Mouse (Mus musculus) midbrain, embryonic 16.5 days (tissue): ENCODE measurements around the gene Casp3. TPM values are rescaled to one million over a fixed set of nuclear protein-coding genes. Genes with fewer than 3 reads are reported as not detected.
"Not testable (repeated sequence)": the region's sequence is repeated elsewhere in the genome, so short reads cannot be mapped to it uniquely, and the experiment has no call there.

Experiments used
- ATAC-seq: fragments of 200-750 bp; cut with Nextera tagmentation; 2 replicates; pipeline ENCODE4 v1.8.0; 2017; ENCODE audit warnings: moderate TSS enrichment
- H3K27ac ChIP-seq: fragments of 300-500 bp; sonication (generic); 2 replicates; pipeline ENCODE4 v1.5.1; 2014; ENCODE audit warnings: mild to moderate bottlenecking, low read length, mixed read lengths
- H3K27me3 ChIP-seq: fragments of 300-500 bp; sonication (generic); 2 replicates; pipeline ENCODE4 v1.6.1; 2014; ENCODE audit warnings: low read depth, low read length, mixed read lengths; ENCODE audit not compliant: control insufficient read depth, insufficient read depth
- H3K36me3 ChIP-seq: fragments of 300-500 bp; sonication (generic); 2 replicates; pipeline ENCODE4 v1.6.1; 2014; ENCODE audit warnings: mild to moderate bottlenecking, low read length, moderate library complexity, mixed read lengths; ENCODE audit not compliant: control insufficient read depth, insufficient read depth
- H3K4me1 ChIP-seq: fragments of 300-500 bp; sonication (generic); 2 replicates; pipeline ENCODE4 v1.6.1; 2014; ENCODE audit warnings: mild to moderate bottlenecking, low read length, mixed read lengths; ENCODE audit not compliant: control insufficient read depth, insufficient read depth
- H3K4me2 ChIP-seq: fragments of 300-500 bp; sonication (generic); 2 replicates; pipeline ENCODE4 v1.6.1; 2014; ENCODE audit warnings: mild to moderate bottlenecking, low read length, mixed read lengths
- H3K4me3 ChIP-seq: fragments of 300-500 bp; sonication (generic); 2 replicates; pipeline ENCODE4 v1.5.1; 2014; ENCODE audit warnings: low read depth, mild to moderate bottlenecking, low read length, moderate library complexity, mixed read lengths
- H3K9ac ChIP-seq: fragments of 300-500 bp; sonication (generic); 2 replicates; pipeline ENCODE4 v1.6.1; 2014; ENCODE audit warnings: low read depth, low read length, mixed read lengths
- H3K9me3 ChIP-seq: fragments of 300-500 bp; sonication (generic); replicated peaks from 2 replicates; pipeline ENCODE4 v1.6.1; 2014; ENCODE audit warnings: mild to moderate bottlenecking, low read length, mixed read lengths; ENCODE audit not compliant: control insufficient read depth, poor library complexity, severe bottlenecking
- WGBS: fragments of 180-500 bp; shearing (Covaris S2); extraction: QIAGEN DNeasy Blood & Tissue Kit; methylation state at CpG from one replicate; pipeline ENCODE4 v1.1.7; 2014; 5-methylcytosine and 5-hydroxymethylcytosine counted together
- polyA plus RNA-seq: library from polyadenylated mRNA; unstranded; fragments of >200 nt; fragmentation: Nextera tagmentation; extraction: Ambion mirVana; gene quantifications from 2 replicates; pipeline ENCODE4 v1.2.1, GENCODE M21; 2015

Gene Casp3
- 275 and 285 TPM in 2 replicates for polyA plus RNA-seq

DNA sequence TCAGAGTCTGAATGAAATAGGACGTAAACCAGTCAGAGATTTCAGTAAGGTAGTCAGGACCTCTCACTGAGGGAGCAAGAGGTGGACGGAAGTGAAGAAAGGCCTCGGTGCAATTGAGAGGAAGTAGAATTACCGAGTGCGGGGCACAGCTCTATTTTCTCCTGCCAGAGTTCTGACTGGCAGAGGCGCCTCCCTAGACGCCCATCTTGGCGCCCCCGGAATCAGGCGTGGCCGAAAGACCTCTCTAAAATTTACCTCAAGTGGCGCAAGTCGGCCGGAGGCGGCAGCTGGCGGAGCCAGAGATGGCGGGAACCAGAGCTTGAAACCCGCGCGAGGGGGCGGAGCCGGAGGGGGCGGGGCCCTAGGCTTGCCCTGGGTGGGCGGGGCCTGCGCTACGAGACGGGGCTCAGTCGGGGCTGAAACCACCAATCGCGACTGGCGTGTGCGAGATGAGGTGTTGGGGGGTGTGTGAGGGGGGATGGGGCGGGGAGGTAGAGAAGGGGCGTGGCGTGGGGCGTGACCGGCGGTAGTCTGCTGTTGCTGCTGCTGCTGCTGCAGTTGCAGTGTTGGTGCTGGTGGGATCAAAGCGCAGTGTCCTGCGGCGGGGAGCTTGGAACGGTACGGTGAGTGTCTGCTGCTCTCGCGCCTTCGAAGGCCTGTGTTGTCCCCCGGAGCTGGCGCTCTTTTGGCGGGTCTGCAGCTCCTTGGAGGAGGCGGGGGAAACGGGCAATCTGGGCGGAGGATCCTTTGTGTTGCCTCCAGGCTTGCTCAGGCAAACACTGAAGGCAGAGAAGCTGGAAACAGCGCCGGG, at the start of gene Casp3, which contains the start of gene Primpol:
Gene Casp3, plus strand, starts transcription at position 413 of the 811 bp plus-strand sequence.
Gene Primpol, minus strand, starts transcription at position 334 of the 811 bp plus-strand sequence.
- no peaks in the 10 kb centered on the region for H3K9me3 ChIP-seq
- peak within 1 kb of the TSS; percentile 95 for H3K27ac ChIP-seq
- peak within 1 kb of the TSS; percentile 94 for H3K9ac ChIP-seq
- peak within 1 kb of the TSS; percentile 70 for H3K4me2 ChIP-seq
- H3K4me1 ChIP-seq: peaks cover 22% of the 10 kb centered on the region
- H3K27me3 ChIP-seq: no peaks in the 10 kb centered on the region
- peak within 1 kb of the TSS; percentile 91 for H3K4me3 ChIP-seq
- WGBS: under 1% methylated on average over 54 of the region's 54 CpGs
- no peaks in the 10 kb centered on the region for H3K36me3 ChIP-seq
- peak; percentile 98 for ATAC-seq

DNA sequence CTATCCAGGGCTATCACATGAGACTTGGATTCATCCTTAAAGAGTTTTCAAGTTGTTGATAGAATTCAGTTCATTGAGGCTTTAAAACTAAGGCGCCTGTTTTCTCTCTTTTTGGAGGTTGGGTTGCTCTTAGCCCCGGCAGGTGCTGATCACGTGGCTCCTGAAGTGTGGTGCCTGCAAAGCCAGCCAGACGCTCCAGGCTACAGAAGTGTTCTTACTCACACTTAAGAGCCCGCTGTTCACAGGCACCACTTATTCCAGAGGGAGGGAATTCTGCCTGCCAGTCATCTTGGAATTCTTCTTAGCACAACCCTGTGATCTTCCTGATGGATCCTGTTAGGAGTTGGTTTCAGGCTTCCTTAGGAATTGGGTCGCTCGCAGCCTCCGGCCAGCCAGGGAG, 49.1 kb upstream of the Casp3 start:
- ATAC-seq: no peak
- no peak overlapping the region for H3K27ac ChIP-seq

DNA sequence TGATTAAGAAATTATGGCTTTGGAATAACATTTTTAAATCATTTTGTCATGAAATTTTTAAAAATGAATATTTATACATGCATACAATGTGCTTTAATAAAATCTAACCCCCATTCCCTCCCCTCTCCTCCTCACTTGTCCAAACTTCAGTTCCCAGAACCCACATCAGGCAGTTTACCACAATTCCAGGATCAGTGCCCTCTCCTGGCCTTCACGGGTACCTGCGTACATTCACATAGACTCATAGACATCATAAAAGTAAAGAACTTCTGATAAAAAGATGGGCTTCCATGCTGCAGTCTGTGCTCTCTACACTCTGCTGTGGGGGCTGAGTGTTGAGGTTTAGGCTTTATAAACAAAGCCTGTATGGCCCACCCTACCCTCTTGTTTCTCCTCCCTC, 48.1 kb upstream of the Casp3 start:
- Histone ChIP-seq H3K4me3 (no peak overlapping the region), H3K27me3 (no peaks in the 10 kb centered on the region), H3K4me2 (no peak overlapping the region), H3K9me3 (no peaks in the 10 kb centered on the region), H3K9ac (no peak overlapping the region), H3K36me3 (no peaks in the 10 kb centered on the region), H3K27ac (no peak overlapping the region), H3K4me1 (no peaks in the 10 kb centered on the region)
- WGBS: 92% methylated on average over 2 of the region's 2 CpGs
- ATAC-seq: no peak

More for the DNA sequence above, 49.1 kb upstream of the Casp3 start:
- H3K4me1 ChIP-seq: no peaks in the 10 kb centered on the region
- H3K36me3 ChIP-seq: 0 out of 2 replicates have a peak, but pooled peaks cover 2% of the 10 kb centered on the region
- no peak overlapping the region for H3K4me2 ChIP-seq
- 88% methylated on average over 8 of the region's 8 CpGs for WGBS
- no peak overlapping the region for H3K9ac ChIP-seq
- H3K27me3 ChIP-seq: no peaks in the 10 kb centered on the region
- no peaks in the 10 kb centered on the region for H3K9me3 ChIP-seq
- H3K4me3 ChIP-seq: no peak overlapping the region

DNA sequence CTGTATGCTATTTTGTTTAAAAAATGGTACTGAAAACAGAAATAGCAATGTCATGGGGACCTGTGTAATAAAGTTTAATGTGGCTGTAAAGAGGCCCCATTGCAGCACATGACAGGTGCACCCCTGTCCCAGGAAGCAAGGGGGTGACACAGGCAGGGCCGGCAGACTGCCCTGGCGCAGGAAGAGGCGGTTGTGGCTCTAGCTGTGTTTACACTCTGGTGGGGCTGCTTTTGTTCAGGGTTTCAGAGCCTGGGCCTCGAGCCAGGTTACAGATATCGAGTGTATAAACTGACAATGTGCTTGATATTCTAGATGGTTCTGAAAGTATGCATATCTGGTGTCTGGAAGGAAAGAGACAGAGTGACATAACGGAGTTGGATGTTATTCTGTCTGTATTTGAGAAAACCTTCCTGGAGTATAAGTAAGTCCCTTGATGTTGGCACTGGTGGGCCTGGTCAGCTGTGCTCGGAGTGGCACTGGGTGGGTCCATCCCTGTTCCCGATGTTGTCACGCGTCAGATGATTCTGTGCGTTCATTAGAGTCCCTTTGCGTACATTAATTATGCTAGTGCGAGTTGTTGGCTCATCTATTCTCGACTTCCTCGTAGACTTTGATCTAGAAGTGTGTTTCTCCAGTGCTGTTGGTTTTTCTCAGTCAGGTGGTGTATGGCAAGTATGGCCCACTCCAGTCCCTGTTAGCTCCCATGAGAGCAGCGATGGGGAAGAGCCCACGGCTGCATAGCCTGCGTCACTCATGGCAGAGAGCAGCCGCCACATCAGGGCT, 47.2 kb upstream of the Casp3 start:
- Histone ChIP-seq H3K27me3 (no peaks in the 10 kb centered on the region), H3K27ac (no peak overlapping the region), H3K4me1 (no peaks in the 10 kb centered on the region), H3K36me3 (no peaks in the 10 kb centered on the region), H3K4me3 (no peak overlapping the region), H3K4me2 (no peak overlapping the region), H3K9ac (no peak overlapping the region), H3K9me3 (no peaks in the 10 kb centered on the region)
- ATAC-seq: no peak
- 92% methylated on average over 19 of the region's 19 CpGs for WGBS

DNA sequence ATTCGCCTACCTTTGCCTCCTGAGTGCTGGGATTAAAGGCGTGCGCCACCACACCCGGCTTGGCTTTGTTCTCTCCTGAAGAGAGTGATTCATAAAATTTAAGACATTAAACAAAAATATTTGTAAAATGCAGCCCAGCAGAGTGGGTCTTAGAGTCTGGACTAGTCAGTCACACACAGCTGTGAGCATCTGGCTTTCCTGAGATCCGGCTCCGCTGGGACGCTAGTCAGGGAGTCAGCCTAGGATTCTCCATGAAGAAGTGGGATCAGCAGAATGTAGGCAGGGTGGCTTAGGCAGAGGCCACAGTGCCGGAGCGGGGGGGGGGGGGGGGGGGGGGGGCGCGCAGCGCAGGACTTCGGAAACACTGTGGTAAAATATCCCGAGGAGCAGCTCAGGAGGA, 46.4 kb upstream of the Casp3 start:
- 97% methylated on average over 10 of the region's 14 CpGs for WGBS

DNA sequence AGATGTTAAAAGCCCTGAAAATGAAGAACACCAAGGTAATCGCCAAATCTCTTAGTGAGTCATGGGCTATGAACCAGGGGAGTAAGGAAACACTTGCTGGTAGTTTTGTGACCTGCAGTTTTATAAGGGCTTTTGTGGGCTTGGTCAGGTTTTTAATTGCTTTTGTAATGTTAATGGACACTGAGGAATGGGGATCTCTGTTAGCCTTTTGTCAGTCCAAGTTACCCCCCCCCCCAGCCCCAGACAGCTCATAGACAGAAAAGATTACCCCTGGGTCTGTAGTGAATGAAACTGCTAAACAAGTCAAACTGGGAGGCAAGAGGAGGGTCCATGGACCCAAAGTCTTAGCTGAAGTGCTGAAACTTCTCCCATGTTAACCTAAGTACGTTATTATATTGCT, 43.6 kb upstream of the Casp3 start:
- ATAC-seq: no peak
- Histone ChIP-seq H3K27ac (no peak overlapping the region), H3K4me1 (no peaks in the 10 kb centered on the region), H3K27me3 (no peaks in the 10 kb centered on the region), H3K9ac (no peak overlapping the region), H3K4me2 (no peak overlapping the region), H3K36me3 (peaks cover 8% of the 10 kb centered on the region), H3K4me3 (no peak overlapping the region), H3K9me3 (no peaks in the 10 kb centered on the region)
- 82% methylated on average over 2 of the region's 2 CpGs for WGBS

More for the DNA sequence above, 46.4 kb upstream of the Casp3 start:
- no peaks in the 10 kb centered on the region; the same call in 1 of the 2 replicates for H3K36me3 ChIP-seq
- no peak overlapping the region for H3K9ac ChIP-seq
- no peak overlapping the region for H3K27ac ChIP-seq
- H3K4me3 ChIP-seq: no peak overlapping the region
- H3K4me1 ChIP-seq: no peaks in the 10 kb centered on the region
- no peak overlapping the region for H3K4me2 ChIP-seq
- no peaks in the 10 kb centered on the region for H3K27me3 ChIP-seq
- no peaks in the 10 kb centered on the region for H3K9me3 ChIP-seq
- no peak for ATAC-seq

DNA sequence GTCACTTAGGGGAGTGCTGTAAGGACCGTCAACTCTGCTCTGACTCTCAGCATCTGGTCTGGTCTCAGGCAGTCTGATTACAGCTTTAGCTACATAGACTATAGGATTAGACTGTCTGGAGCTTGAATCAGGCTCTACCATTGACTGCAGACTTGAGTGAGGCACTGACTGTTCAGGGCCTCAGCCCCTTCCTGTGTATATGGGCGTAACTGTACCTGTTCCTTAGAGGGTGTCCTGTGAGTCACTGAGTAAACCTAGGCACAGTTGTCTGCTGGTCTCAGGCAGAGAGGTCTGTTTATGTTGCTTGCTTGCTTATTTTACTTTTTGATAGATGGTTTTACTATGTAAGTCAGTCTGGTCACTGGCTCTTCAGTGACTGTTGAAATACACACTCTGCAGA, 43.1 kb upstream of the Casp3 start:
- no peaks in the 10 kb centered on the region for H3K4me1 ChIP-seq
- H3K27ac ChIP-seq: no peak overlapping the region
- ATAC-seq: no peak
- H3K4me2 ChIP-seq: no peak overlapping the region
- H3K4me3 ChIP-seq: no peak overlapping the region
- no peaks in the 10 kb centered on the region for H3K9me3 ChIP-seq
- 96% methylated on average over 2 of the region's 2 CpGs for WGBS
- no peaks in the 10 kb centered on the region for H3K27me3 ChIP-seq
- no peak overlapping the region for H3K9ac ChIP-seq
- H3K36me3 ChIP-seq: peaks cover 11% of the 10 kb centered on the region

DNA sequence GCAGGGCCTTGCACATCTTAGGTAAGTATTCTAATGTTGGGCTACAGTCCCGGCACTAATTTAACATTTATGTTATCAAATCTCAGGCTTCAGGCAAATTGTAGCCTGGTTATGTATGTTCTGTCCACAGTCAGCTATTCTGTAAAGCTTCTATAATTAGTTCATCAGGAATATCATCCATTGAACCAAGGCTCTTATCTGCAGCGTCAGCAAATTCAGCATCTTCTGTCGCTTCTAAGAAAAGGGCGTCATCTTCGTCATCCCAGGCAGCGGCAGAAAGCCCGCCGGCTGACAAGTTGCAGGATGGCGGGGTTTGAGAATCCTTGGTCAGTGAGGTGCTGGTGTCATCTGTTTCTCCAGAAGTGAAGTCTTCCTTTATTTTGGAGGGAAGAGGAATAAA, 38.3 kb upstream of the Casp3 start:
- Histone ChIP-seq H3K9ac (no peak overlapping the region), H3K9me3 (no peaks in the 10 kb centered on the region), H3K27ac (no peak overlapping the region), H3K27me3 (no peaks in the 10 kb centered on the region), H3K36me3 (peaks cover 16% of the 10 kb centered on the region), H3K4me1 (no peaks in the 10 kb centered on the region), H3K4me2 (no peak overlapping the region), H3K4me3 (no peak overlapping the region)
- 97% methylated on average over 9 of the region's 9 CpGs for WGBS
- ATAC-seq: no peak

DNA sequence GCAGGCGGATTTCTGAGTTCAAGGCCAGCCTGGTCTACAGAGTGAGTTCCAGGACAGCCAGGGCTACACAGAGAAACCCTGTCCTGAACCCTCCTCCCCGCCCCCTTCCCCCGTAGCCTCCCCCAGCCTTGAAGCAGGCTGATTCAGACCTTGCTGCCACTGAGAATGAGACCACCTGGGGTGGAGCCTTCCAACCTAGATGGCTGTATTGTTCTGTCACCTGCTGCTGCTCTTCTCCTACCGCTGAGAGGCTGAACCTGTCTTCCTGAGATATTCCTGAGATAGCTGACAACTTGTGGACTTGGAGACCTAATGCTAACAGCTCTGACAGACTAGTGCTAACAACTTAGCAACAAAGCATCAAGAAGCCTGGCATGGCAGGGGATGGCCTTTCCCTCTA, 32.8 kb upstream of the Casp3 start:
- not testable (repeated sequence) for H3K4me3 ChIP-seq, ATAC-seq, H3K27ac ChIP-seq, H3K27me3 ChIP-seq, H3K36me3 ChIP-seq, H3K9ac ChIP-seq, H3K4me1 ChIP-seq, H3K4me2 ChIP-seq, H3K9me3 ChIP-seq
- whole genome bisulfite sequencing: 46% methylated on average over 4 of the region's 4 CpGs
